Mouse (Mus musculus): ENCODE data around the gene Tcf7l2. TPM values are rescaled to one million over a fixed set of nuclear protein-coding genes. Genes with fewer than 3 reads are reported as not detected.

The Tcf7l2 gene
- total and polyA plus RNA-seq, 3 experiments: not detected

DNA sequence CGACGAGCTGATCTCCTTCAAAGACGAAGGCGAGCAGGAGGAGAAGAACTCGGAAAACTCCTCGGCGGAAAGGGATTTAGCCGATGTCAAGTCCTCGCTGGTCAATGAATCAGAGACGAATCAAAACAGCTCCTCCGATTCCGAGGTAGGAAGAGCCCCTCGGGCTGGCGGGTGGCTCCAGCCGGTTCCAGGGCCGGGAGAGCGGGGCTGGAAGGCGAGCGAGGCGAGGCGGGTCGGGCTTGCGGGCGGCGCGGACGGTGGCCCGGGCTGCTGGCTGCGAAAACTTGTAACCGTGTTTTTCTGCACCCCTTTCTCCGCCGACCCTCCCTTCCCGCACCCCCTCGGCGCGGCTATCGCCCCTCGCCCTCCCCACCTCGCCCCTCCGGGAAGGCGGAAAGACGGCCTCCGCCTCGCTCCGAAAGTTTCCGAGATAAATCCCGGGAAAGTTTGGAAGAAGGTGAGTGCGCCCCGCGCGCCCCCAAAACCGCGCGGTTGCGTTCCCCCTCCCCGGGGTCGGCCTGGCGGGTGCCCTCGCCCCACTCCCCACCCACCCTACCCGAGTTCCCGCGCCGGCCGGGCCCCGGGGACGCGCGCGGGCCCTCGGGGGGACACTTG lies 873 bp downstream of the Tcf7l2 start:
- dilution Hi-C loops (cut with MboI; ENCODE audit: extremely low pct_ligation_motif_present, extremely low pct_unique_long_range_greater_than_20kb, low sequenced_read_pairs): no loop called here
- no peak overlapping the region for H3K4me3 ChIP-seq (replicated peaks in 1 of 3; ENCODE audit: low read depth in 2 of 3, low read length in 2 of 3, poor library complexity in 1 of 3)
- H3K27ac ChIP-seq (ENCODE audit: insufficient read depth, low read depth): no peak overlapping the region
- in situ Hi-C loops (cut with MboI; ENCODE audit: low pct_ligation_motif_present, low pct_unique_long_range_greater_than_20kb, low sequenced_read_pairs): no loop called here
- TF ChIP-seq ZMIZ1 (IDR thresholded peaks at IDR 0.05; ENCODE audit: low read depth, low read length) (no peak), IRF4 (IDR thresholded peaks at IDR 0.05; ENCODE audit: low read depth, low read length) (no peak), CTCF (conservative IDR thresholded peaks at IDR 0.05 in 1 of 2, IDR thresholded peaks at IDR 0.05 in 1 of 2; ENCODE audit: low read depth in 2 of 2, low read length in 2 of 2) (no peak), PAX5 (IDR thresholded peaks at IDR 0.05; ENCODE audit: low read length) (no peak), RAD21 (IDR thresholded peaks at IDR 0.05; ENCODE audit: low read depth, low read length) (no peak), TBP (conservative IDR thresholded peaks at IDR 0.05; ENCODE audit: low read depth, low read length) (no peak), MAFK (IDR thresholded peaks at IDR 0.05; ENCODE audit: insufficient replicate concordance, low read length) (no peak), MXI1 (IDR thresholded peaks at IDR 0.05; ENCODE audit: low read depth, low read length) (no peak), POLR2AphosphoS2 (IDR thresholded peaks at IDR 0.05; ENCODE audit: low read depth, low read length) (no peak)
- H3K4me1 ChIP-seq (ENCODE audit: control insufficient read depth in 1 of 2, insufficient read depth in 2 of 2): no peaks in the 10 kb centered on the region
- no peak overlapping the region for H3K4me2 ChIP-seq (ENCODE audit: insufficient read depth, low read depth, poor library complexity, severe bottlenecking)
- no peaks in the 10 kb centered on the region for H3K36me3 ChIP-seq (replicated peaks in 1 of 2; ENCODE audit: control insufficient read depth in 1 of 2, insufficient read depth in 1 of 2, low read length in 1 of 2)
- no peak overlapping the region for H3K9ac ChIP-seq (ENCODE audit: insufficient read depth, low read depth)
- H3K27me3 ChIP-seq (replicated peaks): peaks cover 22% of the 10 kb centered on the region
- H3K79me2 ChIP-seq (replicated peaks; ENCODE audit: control insufficient read depth, extremely low read depth, insufficient read depth, poor library complexity, severe bottlenecking): no peaks in the 10 kb centered on the region
- H3K9me3 ChIP-seq (replicated peaks; ENCODE audit: low read length): peaks cover 16% of the 10 kb centered on the region
- DNase-seq (ENCODE audit: extremely low read depth): no peak

DNA sequence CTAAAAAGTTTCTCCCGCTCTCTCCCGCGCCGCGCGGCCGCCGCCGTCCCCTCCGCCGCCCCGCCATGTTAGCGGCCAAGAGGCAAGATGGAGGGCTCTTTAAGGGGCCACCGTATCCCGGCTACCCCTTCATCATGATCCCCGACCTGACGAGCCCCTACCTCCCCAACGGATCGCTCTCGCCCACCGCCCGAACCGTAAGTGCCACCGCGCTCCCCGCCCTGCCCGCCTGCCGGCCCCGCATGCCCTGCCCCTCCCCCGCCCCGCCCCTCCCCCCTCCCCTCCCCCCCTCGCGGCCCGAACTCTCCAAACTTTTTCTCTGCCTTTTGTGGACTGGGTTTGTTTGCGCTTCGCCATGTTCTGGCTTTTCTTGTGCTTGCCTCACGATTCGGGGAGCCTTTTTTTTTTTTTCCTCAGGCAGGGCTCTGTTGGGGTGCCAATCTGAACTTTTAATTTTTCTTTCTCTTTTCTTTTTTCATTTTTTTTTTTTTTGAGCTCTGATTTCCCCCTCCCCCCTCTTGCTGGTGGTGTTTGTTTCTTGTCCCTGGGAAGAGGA lies 1.5 kb downstream of the Tcf7l2 start:
- in situ Hi-C loops (cut with MboI; ENCODE audit: low pct_ligation_motif_present, low pct_unique_long_range_greater_than_20kb, low sequenced_read_pairs): no loop called here
- H3K27me3 ChIP-seq (replicated peaks): peaks cover 24% of the 10 kb centered on the region
- no peak for DNase-seq (ENCODE audit: extremely low read depth)

More for the DNA sequence above, 1.5 kb downstream of the Tcf7l2 start:
- Histone ChIP-seq H3K9ac (ENCODE audit: insufficient read depth, low read depth) (no peak overlapping the region), H3K36me3 (replicated peaks in 1 of 2; ENCODE audit: control insufficient read depth in 1 of 2, insufficient read depth in 1 of 2, low read length in 1 of 2) (no peaks in the 10 kb centered on the region), H3K79me2 (replicated peaks; ENCODE audit: control insufficient read depth, extremely low read depth, insufficient read depth, poor library complexity, severe bottlenecking) (no peaks in the 10 kb centered on the region), H3K27ac (ENCODE audit: insufficient read depth, low read depth) (no peak overlapping the region), H3K4me2 (ENCODE audit: insufficient read depth, low read depth, poor library complexity, severe bottlenecking) (no peak overlapping the region), H3K4me1 (ENCODE audit: control insufficient read depth in 1 of 2, insufficient read depth in 2 of 2) (no peaks in the 10 kb centered on the region), H3K4me3 (replicated peaks in 1 of 3; ENCODE audit: low read depth in 2 of 3, low read length in 2 of 3, poor library complexity in 1 of 3) (no peak overlapping the region), H3K9me3 (replicated peaks; ENCODE audit: low read length) (peaks cover 16% of the 10 kb centered on the region)
- no peak for TF ChIP-seq ETS1 (conservative IDR thresholded peaks at IDR 0.05; ENCODE audit: low read depth, low read length)
- TF ChIP-seq KAT2A (IDR thresholded peaks at IDR 0.05; ENCODE audit: insufficient replicate concordance, low read length): no peak
- no peak for TF ChIP-seq NELFE (IDR thresholded peaks at IDR 0.05; ENCODE audit: low read depth, low read length)
- TF ChIP-seq JUND (conservative IDR thresholded peaks at IDR 0.05; ENCODE audit: low read depth, low read length): no peak
- TF ChIP-seq MXI1 (IDR thresholded peaks at IDR 0.05; ENCODE audit: low read depth, low read length): no peak
- TF ChIP-seq USF1 (IDR thresholded peaks at IDR 0.05; ENCODE audit: low read depth, low read length): no peak
- no peak for TF ChIP-seq MAZ (IDR thresholded peaks at IDR 0.05; ENCODE audit: low read depth, low read length)
- no peak for TF ChIP-seq RAD21 (IDR thresholded peaks at IDR 0.05; ENCODE audit: low read depth, low read length)
- TF ChIP-seq IRF4 (IDR thresholded peaks at IDR 0.05; ENCODE audit: low read depth, low read length): no peak
- no peak for TF ChIP-seq USF2 (conservative IDR thresholded peaks at IDR 0.05; ENCODE audit: low read depth, low read length)
- no peak for TF ChIP-seq SMC3 (IDR thresholded peaks at IDR 0.05; ENCODE audit: low read depth, low read length)
- dilution Hi-C loops (cut with MboI; ENCODE audit: extremely low pct_ligation_motif_present, extremely low pct_unique_long_range_greater_than_20kb, low sequenced_read_pairs): no loop called here

Measured in CH12.LX (cell line).